Mouse (Mus musculus) hindbrain, embryonic 14.5 days (tissue): ENCODE measurements around the gene Gramd1b. TPM values are rescaled to one million over a fixed set of nuclear protein-coding genes. Genes with fewer than 3 reads are reported as not detected.

Experiments
- ATAC-seq: fragments of 200-750 bp; cut with Nextera tagmentation; 2 replicates; pipeline ENCODE4 v1.8.0; 2017; ENCODE audit warnings: moderate number of reproducible peaks, mild to moderate bottlenecking, moderate TSS enrichment, moderate library complexity; ENCODE audit not compliant: low FRiP score
- DNase-seq: peaks from one replicate; pipeline ENCODE4 v3.0.0-alpha.2; 2015; ENCODE audit warnings: low spot score
- H3K27ac ChIP-seq: fragments of 300-500 bp; sonication (generic); 2 replicates; pipeline ENCODE4 v1.5.1; 2014; ENCODE audit warnings: mild to moderate bottlenecking, moderate library complexity
- H3K27me3 ChIP-seq: fragments of 300-500 bp; sonication (generic); 2 replicates; pipeline ENCODE4 v1.6.1; 2014; ENCODE audit warnings: mild to moderate bottlenecking, low read length, mixed read lengths; ENCODE audit not compliant: control insufficient read depth, insufficient read depth
- H3K36me3 ChIP-seq: fragments of 300-500 bp; sonication (generic); replicated peaks from 2 replicates; pipeline ENCODE4 v1.6.1; 2014; ENCODE audit not compliant: control insufficient read depth, insufficient read depth
- H3K4me1 ChIP-seq: fragments of 300-500 bp; sonication (generic); replicated peaks from 2 replicates; pipeline ENCODE4 v1.6.1; 2014; ENCODE audit warnings: antibody characterized with exemption, low read length, mixed read lengths; ENCODE audit not compliant: control insufficient read depth, insufficient read depth
- H3K4me2 ChIP-seq: fragments of 300-500 bp; sonication (generic); replicated peaks from 2 replicates; pipeline ENCODE4 v1.6.1; 2014; ENCODE audit warnings: mild to moderate bottlenecking, moderate library complexity
- H3K4me3 ChIP-seq: fragments of 300-500 bp; sonication (generic); replicated peaks from 2 replicates; pipeline ENCODE4 v1.5.1; 2014; ENCODE audit warnings: mild to moderate bottlenecking, low read length
- H3K9ac ChIP-seq: fragments of 300-500 bp; sonication (generic); 2 replicates; pipeline ENCODE4 v1.6.1; 2014
- H3K9me3 ChIP-seq: fragments of 300-500 bp; sonication (generic); 2 replicates; pipeline ENCODE4 v1.6.1; 2016; ENCODE audit warnings: low read length; ENCODE audit not compliant: control insufficient read depth
- WGBS: fragments of 180-500 bp; shearing (Covaris S2); extraction: QIAGEN DNeasy Blood & Tissue Kit; methylation state at CpG from one replicate; pipeline ENCODE4 v1.1.7; 2014; 5-methylcytosine and 5-hydroxymethylcytosine counted together
- polyA plus RNA-seq: library from polyadenylated mRNA; unstranded; fragments of >200 nt; fragmentation: Nextera tagmentation; extraction: Ambion mirVana; gene quantifications from 2 replicates; pipeline ENCODE4 v1.2.1, GENCODE M21; 2014

The Gramd1b gene
- polyA plus RNA-seq, 1 experiment from 2014 or later, result 15.1 TPM

- WGBS, result under 1% methylated on average over 76 of the region's 77 CpGs
- H3K27me3 ChIP-seq, result peaks cover 12% of the 10 kb centered on the region
- peak overlapping the region; percentile 98 for H3K4me2 ChIP-seq
- H3K4me3 ChIP-seq, result peak overlapping the region; percentile 54
- DNase-seq (peak; percentile 50), ATAC-seq (peak; percentile 67)
- no peaks in the 10 kb centered on the region for H3K9me3 ChIP-seq
- H3K36me3 ChIP-seq, result no peaks in the 10 kb centered on the region
- peak overlapping the region; percentile 65 for H3K9ac ChIP-seq
- 0 out of 2 replicates have a peak overlapping the region, but pooled peaks have one; percentile 22 for H3K27ac ChIP-seq
- no peaks in the 10 kb centered on the region for H3K4me1 ChIP-seq
Observed at GRCm38 (mm10) chr9:40455336-40456185, 75.6 kb downstream of the Gramd1b start.

GRCm38 (mm10) chr9:40455020-40455335 lies 76.2 kb downstream of the Gramd1b start:
- Histone ChIP-seq H3K36me3 (no peaks in the 10 kb centered on the region), H3K4me1 (no peaks in the 10 kb centered on the region), H3K27me3 (peaks cover 12% of the 10 kb centered on the region), H3K4me3 (peak overlapping the region; percentile 54), H3K4me2 (peak overlapping the region; percentile 98), H3K9me3 (no peaks in the 10 kb centered on the region), H3K9ac (peak overlapping the region; percentile 65), H3K27ac (no peak overlapping the region)
- ATAC-seq (peak; percentile 25; the same call in 1 of the 2 replicates), DNase-seq (no peak)
- WGBS, result 4% methylated on average over 8 of the region's 8 CpGs

GRCm38 (mm10) chr9:40453889-40454288 lies 77.3 kb downstream of the Gramd1b start:
- WGBS, result 85% methylated on average over 6 of the region's 6 CpGs
- no peak overlapping the region for H3K4me3 ChIP-seq
- H3K36me3 ChIP-seq, result no peaks in the 10 kb centered on the region
- peaks cover 12% of the 10 kb centered on the region for H3K27me3 ChIP-seq
- H3K4me1 ChIP-seq, result no peaks in the 10 kb centered on the region
- H3K9me3 ChIP-seq, result no peaks in the 10 kb centered on the region
- DNase-seq (no peak), ATAC-seq (no peak)
- 0 out of 2 replicates have a peak overlapping the region, but pooled peaks have one; percentile 98 for H3K4me2 ChIP-seq
- no peak overlapping the region for H3K9ac ChIP-seq
- no peak overlapping the region for H3K27ac ChIP-seq

- H3K4me2 ChIP-seq, result no peak overlapping the region
- H3K36me3 ChIP-seq, result no peaks in the 10 kb centered on the region
- no peak overlapping the region for H3K27ac ChIP-seq
- DNase-seq (no peak), ATAC-seq (no peak)
- no peaks in the 10 kb centered on the region for H3K9me3 ChIP-seq
- H3K27me3 ChIP-seq, result peaks cover 9% of the 10 kb centered on the region
- H3K4me3 ChIP-seq, result no peak overlapping the region
- H3K9ac ChIP-seq, result no peak overlapping the region
- H3K4me1 ChIP-seq, result no peaks in the 10 kb centered on the region
- WGBS, result 69% methylated on average over 5 of the region's 5 CpGs
Observed at GRCm38 (mm10) chr9:40452208-40452607, 79.0 kb downstream of the Gramd1b start.

- 84% methylated on average over 5 of the region's 5 CpGs for WGBS
Observed at GRCm38 (mm10) chr9:40450776-40451175, 80.4 kb downstream of the Gramd1b start.

GRCm38 (mm10) chr9:40450417-40450714 lies 80.8 kb downstream of the Gramd1b start:
- ATAC-seq (no peak), DNase-seq (no peak)
- H3K27ac ChIP-seq, result no peak overlapping the region
- no peaks in the 10 kb centered on the region for H3K36me3 ChIP-seq
- H3K9me3 ChIP-seq, result no peaks in the 10 kb centered on the region
- H3K4me1 ChIP-seq, result no peaks in the 10 kb centered on the region
- WGBS, result 71% methylated on average over 7 of the region's 7 CpGs
- H3K27me3 ChIP-seq, result peaks cover 9% of the 10 kb centered on the region
- no peak overlapping the region for H3K4me3 ChIP-seq
- no peak overlapping the region for H3K9ac ChIP-seq
- no peak overlapping the region for H3K4me2 ChIP-seq

More at GRCm38 (mm10) chr9:40450776-40451175, 80.4 kb downstream of the Gramd1b start:
- H3K4me2 ChIP-seq, result no peak overlapping the region
- H3K4me3 ChIP-seq, result no peak overlapping the region
- H3K4me1 ChIP-seq, result no peaks in the 10 kb centered on the region
- H3K27ac ChIP-seq, result no peak overlapping the region
- DNase-seq (no peak), ATAC-seq (no peak)
- H3K9ac ChIP-seq, result no peak overlapping the region
- H3K36me3 ChIP-seq, result no peaks in the 10 kb centered on the region
- no peaks in the 10 kb centered on the region for H3K9me3 ChIP-seq
- H3K27me3 ChIP-seq, result peaks cover 9% of the 10 kb centered on the region

- no peak overlapping the region for H3K27ac ChIP-seq
- no peak for ATAC-seq
- 76% methylated on average over 10 of the region's 10 CpGs for WGBS
- DNase-seq, result no peak
- no peaks in the 10 kb centered on the region for H3K4me1 ChIP-seq
- H3K4me2 ChIP-seq, result no peak overlapping the region
- H3K4me3 ChIP-seq, result no peak overlapping the region
- H3K27me3 ChIP-seq, result peaks cover 7% of the 10 kb centered on the region
- H3K9ac ChIP-seq, result no peak overlapping the region
- H3K36me3 ChIP-seq, result no peaks in the 10 kb centered on the region
- H3K9me3 ChIP-seq, result no peaks in the 10 kb centered on the region
Observed at GRCm38 (mm10) chr9:40449610-40450416, 81.4 kb downstream of the Gramd1b start.

GRCm38 (mm10) chr9:40448646-40449243 lies 82.4 kb downstream of the Gramd1b start:
- no peak overlapping the region for H3K4me3 ChIP-seq
- DNase-seq (no peak), ATAC-seq (no peak)
- H3K9me3 ChIP-seq, result no peaks in the 10 kb centered on the region
- no peaks in the 10 kb centered on the region for H3K27me3 ChIP-seq
- H3K27ac ChIP-seq, result no peak overlapping the region
- H3K4me1 ChIP-seq, result no peaks in the 10 kb centered on the region
- H3K36me3 ChIP-seq, result no peaks in the 10 kb centered on the region
- WGBS, result 98% methylated on average over 2 of the region's 2 CpGs
- H3K4me2 ChIP-seq, result no peak overlapping the region
- no peak overlapping the region for H3K9ac ChIP-seq

- DNase-seq (no peak), ATAC-seq (no peak)
- WGBS, result 85% methylated on average over 4 of the region's 4 CpGs
- Histone ChIP-seq H3K27me3 (no peaks in the 10 kb centered on the region), H3K4me3 (no peak overlapping the region), H3K9ac (no peak overlapping the region), H3K27ac (no peak overlapping the region), H3K9me3 (no peaks in the 10 kb centered on the region), H3K36me3 (no peaks in the 10 kb centered on the region), H3K4me2 (no peak overlapping the region), H3K4me1 (no peaks in the 10 kb centered on the region)
Observed at GRCm38 (mm10) chr9:40447265-40447664, 83.9 kb downstream of the Gramd1b start.
